Mouse (Mus musculus): Measurements from ENCODE around the gene Cnot8.

Cnot8 gene

GRCm38 (mm10) chr11:58107009-58107408 lies 3.1 kb downstream of the Cnot8 start:
- DNase-seq = no peak

- DNase-seq = no peak
These were observed 3.8 kb downstream of the Cnot8 start for GRCm38 (mm10) chr11:58107664-58108337.

- peak; percentile 27 for DNase-seq
These were observed 12.6 kb downstream of the Cnot8 start for GRCm38 (mm10) chr11:58116560-58116959.

- DNase-seq = no peak
These were observed 13.2 kb downstream of the Cnot8 start for GRCm38 (mm10) chr11:58117044-58117652.

- DNase-seq = no peak
These were observed 16.7 kb downstream of the Cnot8 start for GRCm38 (mm10) chr11:58120655-58121054.

GRCm38 (mm10) chr11:58121351-58121750 lies 17.4 kb downstream of the Cnot8 start:
- no peak for DNase-seq

- DNase-seq = no peak
These were observed 19.8 kb downstream of the Cnot8 start for GRCm38 (mm10) chr11:58123711-58124110.

- no peak for DNase-seq
These were observed 21.1 kb downstream of the Cnot8 start for GRCm38 (mm10) chr11:58125021-58125420.

- DNase-seq = peak; percentile 83
These were observed 22.6 kb downstream of the Cnot8 start for GRCm38 (mm10) chr11:58126397-58127160.

GRCm38 (mm10) chr11:58127544-58127943 lies 23.6 kb downstream of the Cnot8 start:
- DNase-seq = no peak

GRCm38 (mm10) chr11:58129302-58129843 lies 25.4 kb downstream of the Cnot8 start:
- no peak for DNase-seq

- no peak for DNase-seq
These were observed 28.1 kb downstream of the Cnot8 start for GRCm38 (mm10) chr11:58132026-58132425.

GRCm38 (mm10) chr11:58134869-58135268 lies 30.9 kb downstream of the Cnot8 start:
- no peak for DNase-seq

GRCm38 (mm10) chr11:58135296-58135695 lies 31.3 kb downstream of the Cnot8 start:
- DNase-seq = no peak

GRCm38 (mm10) chr11:58136677-58137076 lies 32.7 kb downstream of the Cnot8 start:
- no peak for DNase-seq

GRCm38 (mm10) chr11:58138821-58139220 lies 34.9 kb downstream of the Cnot8 start:
- DNase-seq = no peak

- no peak for DNase-seq
These were observed 35.5 kb downstream of the Cnot8 start for GRCm38 (mm10) chr11:58139466-58139865.

GRCm38 (mm10) chr11:58143704-58144426 lies 39.9 kb downstream of the Cnot8 start:
- no peak for DNase-seq

GRCm38 (mm10) chr11:58146241-58146640 lies 42.3 kb downstream of the Cnot8 start:
- no peak for DNase-seq

GRCm38 (mm10) chr11:58155458-58155857 lies 51.5 kb downstream of the Cnot8 start:
- no peak for DNase-seq

- no peak for DNase-seq
These were observed 52.9 kb downstream of the Cnot8 start for GRCm38 (mm10) chr11:58156871-58157270.

GRCm38 (mm10) chr11:58165072-58165471 lies 61.1 kb downstream of the Cnot8 start:
- DNase-seq = no peak

GRCm38 (mm10) chr11:58167822-58168166 lies 63.8 kb downstream of the Cnot8 start:
- no peak for DNase-seq

Measured in kidney, adult 11 months (tissue).